Comparison of ENCODE assay signal across 19 mouse cellular contexts in genomic region chr8:127988887-127989286, GRCm38 (mm10).
A peak's percentile ranks its signal among the peaks of the same experiment; 100 is the strongest.
DNase-seq lines count a peak whose midpoint lies in the region.
"Had no signal": no experiment of that assay in that cellular context is flagged by ENCODE, and none has a peak within 500 bp of the region (broad histone marks: within the 10 kb centered on the region; RNA-seq: fewer than 3 reads in every experiment).

No protein-coding gene starts in this region.

- DNase-seq in layer of hippocampus, adult 18-20 months (ENCODE audit: low spot score in 2 of 2), result peak; percentile 55 to 83
- no peak for DNase-seq in layer of hippocampus, postnatal 10 days (ENCODE audit: low spot score in 2 of 2)
- DNase-seq in layer of hippocampus, adult 8-10 months (ENCODE audit: low spot score in 2 of 2), result peak; percentile 42 to 57
- peak; percentile 31 to 42 for DNase-seq in layer of hippocampus, postnatal 36 days
- DNase-seq in MN1 (ENCODE audit: low spot score) (no peak), liver (no peak)
- no peak for DNase-seq in thymus, adult 18-20 months
- DNase-seq: adrenal gland, adult 2 months; adrenal gland, postnatal 14 days; B cell, adult 2 months; cerebellum, adult 11 months; cerebellum, adult 2 months; cerebellum, adult 9-11 months; cerebellum, postnatal 25 days; gastrocnemius, postnatal 10 days; gastrocnemius, postnatal 36 days; heart, adult 2 months; heart, postnatal 14 days; heart, postnatal 4 days had no signal

Comparison
In these comparisons a context has a peak if more than half of its experiments do, and no peak if none do; other contexts are left out.
1. DNase-seq: peak in layer of hippocampus, adult 18-20 months (2 of 2), layer of hippocampus, adult 8-10 months (2 of 2) and layer of hippocampus, postnatal 36 days (2 of 2); none in layer of hippocampus, postnatal 10 days (0 of 2), MN1 (single experiment), thymus, adult 18-20 months (0 of 2) and liver (single experiment).